Mouse (Mus musculus): ENCODE results near the gene Nt5c. TPM values are rescaled to one million over a fixed set of nuclear protein-coding genes. Genes with fewer than 3 reads are reported as not detected.
"Not testable (repeated sequence)": the region's sequence is repeated elsewhere in the genome, so short reads cannot be mapped to it uniquely, and the experiment has no call there.

The Nt5c gene
- 77.2 and 85.3 TPM in 2 replicates for polyA plus RNA-seq (2015; fragmentation: Nextera tagmentation; extraction: Ambion mirVana)

- WGBS: 1% methylated on average over 43 of the region's 43 CpGs
- Histone ChIP-seq H3K4me3 (peak within 1 kb of the TSS; percentile 71), H3K4me2 (peak within 1 kb of the TSS; percentile 73), H3K9ac (peak within 1 kb of the TSS; percentile 81), H3K36me3 (peaks cover 19% of the 10 kb centered on the region), H3K27me3 (no peaks in the 10 kb centered on the region), H3K4me1 (peaks cover 15% of the 10 kb centered on the region), H3K27ac (peak within 1 kb of the TSS; percentile 88), H3K9me3 (no peaks in the 10 kb centered on the region)
- ATAC-seq (ENCODE audit: insufficient number of reproducible peaks, insufficient read depth, low FRiP score, low TSS enrichment, low read depth): peak; percentile 78
Observed at GRCm38 (mm10) chr11:115491356-115492083, at the start of gene Nt5c. TSS of gene Nt5c (minus strand) at chr11:115491862.

- H3K9me3 ChIP-seq: no peaks in the 10 kb centered on the region
- no peak overlapping the region for H3K4me3 ChIP-seq
- peaks cover 16% of the 10 kb centered on the region for H3K4me1 ChIP-seq
- ATAC-seq (ENCODE audit: insufficient number of reproducible peaks, insufficient read depth, low FRiP score, low TSS enrichment, low read depth): no peak
- H3K9ac ChIP-seq: no peak overlapping the region
- no peaks in the 10 kb centered on the region for H3K27me3 ChIP-seq
- H3K4me2 ChIP-seq: no peak overlapping the region
- 61% methylated on average over 2 of the region's 2 CpGs for WGBS
- no peak overlapping the region for H3K27ac ChIP-seq
- H3K36me3 ChIP-seq: peaks cover 12% of the 10 kb centered on the region
Observed at GRCm38 (mm10) chr11:115538045-115538444, 46.4 kb upstream of the Nt5c start.

GRCm38 (mm10) chr11:115536856-115537568 is 45.4 kb upstream of the Nt5c start:
- no peaks in the 10 kb centered on the region for H3K9me3 ChIP-seq
- peak overlapping the region; percentile 100 for H3K27ac ChIP-seq
- peaks cover 16% of the 10 kb centered on the region for H3K4me1 ChIP-seq
- 86% methylated on average over 10 of the region's 10 CpGs for WGBS
- H3K36me3 ChIP-seq: peaks cover 23% of the 10 kb centered on the region
- no peak for ATAC-seq (ENCODE audit: insufficient number of reproducible peaks, insufficient read depth, low FRiP score, low TSS enrichment, low read depth)
- peak overlapping the region; percentile 82 for H3K4me2 ChIP-seq
- H3K9ac ChIP-seq: no peak overlapping the region; the same call in 1 of the 2 replicates
- peak overlapping the region; percentile 95 for H3K4me3 ChIP-seq
- H3K27me3 ChIP-seq: no peaks in the 10 kb centered on the region

- under 1% methylated on average over 41 of the region's 70 CpGs for WGBS
Observed at GRCm38 (mm10) chr11:115536038-115536681, 44.5 kb upstream of the Nt5c start, which contains the start of gene Sumo2. TSS of gene Sumo2 (minus strand) at chr11:115536276.

GRCm38 (mm10) chr11:115535401-115536037 is 43.9 kb upstream of the Nt5c start:
- ATAC-seq (ENCODE audit: insufficient number of reproducible peaks, insufficient read depth, low FRiP score, low TSS enrichment, low read depth): peak; percentile 48
- H3K27ac ChIP-seq: peak overlapping the region; percentile 100
- WGBS: under 1% methylated on average over 79 of the region's 84 CpGs
- peaks cover 16% of the 10 kb centered on the region for H3K4me1 ChIP-seq
- peak overlapping the region; percentile 95 for H3K4me3 ChIP-seq
- no peaks in the 10 kb centered on the region for H3K9me3 ChIP-seq
- no peaks in the 10 kb centered on the region for H3K27me3 ChIP-seq
- H3K9ac ChIP-seq: peak overlapping the region; percentile 98
- H3K4me2 ChIP-seq: peak overlapping the region; percentile 82
- H3K36me3 ChIP-seq: peaks cover 34% of the 10 kb centered on the region

More at GRCm38 (mm10) chr11:115536038-115536681, 44.5 kb upstream of the Nt5c start, which contains the start of gene Sumo2:
- Histone ChIP-seq H3K36me3 (peaks cover 31% of the 10 kb centered on the region), H3K9me3 (no peaks in the 10 kb centered on the region), H3K4me1 (peaks cover 16% of the 10 kb centered on the region), H3K27me3 (no peaks in the 10 kb centered on the region), H3K4me3 (peak within 1 kb of the TSS; percentile 95), H3K4me2 (peak within 1 kb of the TSS; percentile 82), H3K27ac (peak within 1 kb of the TSS; percentile 100), H3K9ac (peak within 1 kb of the TSS; percentile 98)
- peak; percentile 86 for ATAC-seq (ENCODE audit: insufficient number of reproducible peaks, insufficient read depth, low FRiP score, low TSS enrichment, low read depth)

GRCm38 (mm10) chr11:115534759-115535371 is 43.2 kb upstream of the Nt5c start:
- Histone ChIP-seq H3K4me3 (peak overlapping the region; percentile 95), H3K9ac (peak overlapping the region; percentile 98), H3K36me3 (peaks cover 40% of the 10 kb centered on the region), H3K4me2 (peak overlapping the region; percentile 82), H3K4me1 (peaks cover 16% of the 10 kb centered on the region), H3K27ac (peak overlapping the region; percentile 100), H3K27me3 (no peaks in the 10 kb centered on the region), H3K9me3 (no peaks in the 10 kb centered on the region)
- ATAC-seq (ENCODE audit: insufficient number of reproducible peaks, insufficient read depth, low FRiP score, low TSS enrichment, low read depth): no peak
- 5% methylated on average over 11 of the region's 11 CpGs for WGBS

- 82% methylated on average over 3 of the region's 3 CpGs for WGBS
- H3K36me3 ChIP-seq: peaks cover 78% of the 10 kb centered on the region
- not testable (repeated sequence) for ATAC-seq (ENCODE audit: insufficient number of reproducible peaks, insufficient read depth, low FRiP score, low TSS enrichment, low read depth)
Observed at GRCm38 (mm10) chr11:115526446-115526845, 34.8 kb upstream of the Nt5c start.

GRCm38 (mm10) chr11:115522703-115523102 is 31.0 kb upstream of the Nt5c start:
- no peak for ATAC-seq (ENCODE audit: insufficient number of reproducible peaks, insufficient read depth, low FRiP score, low TSS enrichment, low read depth)
- H3K9ac ChIP-seq: no peak overlapping the region
- H3K4me1 ChIP-seq: no peaks in the 10 kb centered on the region
- 82% methylated on average over 2 of the region's 2 CpGs for WGBS
- no peaks in the 10 kb centered on the region for H3K27me3 ChIP-seq
- H3K9me3 ChIP-seq: no peaks in the 10 kb centered on the region
- no peak overlapping the region for H3K4me3 ChIP-seq
- H3K36me3 ChIP-seq: peaks cover 52% of the 10 kb centered on the region
- H3K27ac ChIP-seq: no peak overlapping the region
- H3K4me2 ChIP-seq: no peak overlapping the region

More at GRCm38 (mm10) chr11:115526446-115526845, 34.8 kb upstream of the Nt5c start:
- H3K4me1 ChIP-seq, H3K9ac ChIP-seq, H3K4me3 ChIP-seq, H3K9me3 ChIP-seq, H3K27ac ChIP-seq, H3K27me3 ChIP-seq, H3K4me2 ChIP-seq: not testable (repeated sequence)

- no peak overlapping the region for H3K4me3 ChIP-seq
- no peak overlapping the region for H3K27ac ChIP-seq
- no peak overlapping the region for H3K4me2 ChIP-seq
- peaks cover 48% of the 10 kb centered on the region for H3K36me3 ChIP-seq
- no peaks in the 10 kb centered on the region for H3K9me3 ChIP-seq
- no peak overlapping the region for H3K9ac ChIP-seq
- no peaks in the 10 kb centered on the region for H3K27me3 ChIP-seq
- no peak for ATAC-seq (ENCODE audit: insufficient number of reproducible peaks, insufficient read depth, low FRiP score, low TSS enrichment, low read depth)
- WGBS: 88% methylated on average over 2 of the region's 2 CpGs
- no peaks in the 10 kb centered on the region for H3K4me1 ChIP-seq
Observed at GRCm38 (mm10) chr11:115522238-115522637, 30.6 kb upstream of the Nt5c start.

- Histone ChIP-seq H3K4me1 (no peaks in the 10 kb centered on the region), H3K27me3 (no peaks in the 10 kb centered on the region), H3K4me3 (no peak overlapping the region), H3K27ac (no peak overlapping the region), H3K4me2 (no peak overlapping the region), H3K9ac (no peak overlapping the region), H3K9me3 (no peaks in the 10 kb centered on the region), H3K36me3 (peaks cover 36% of the 10 kb centered on the region)
- WGBS: 82% methylated on average over 4 of the region's 4 CpGs
- no peak for ATAC-seq (ENCODE audit: insufficient number of reproducible peaks, insufficient read depth, low FRiP score, low TSS enrichment, low read depth)
Observed at GRCm38 (mm10) chr11:115521080-115521479, 29.4 kb upstream of the Nt5c start.

- no peaks in the 10 kb centered on the region for H3K9me3 ChIP-seq
- H3K36me3 ChIP-seq: peaks cover 28% of the 10 kb centered on the region
- WGBS: 74% methylated on average over 2 of the region's 2 CpGs
- H3K27ac ChIP-seq: no peak overlapping the region
- H3K4me2 ChIP-seq: no peak overlapping the region
- H3K27me3 ChIP-seq: no peaks in the 10 kb centered on the region
- no peak overlapping the region for H3K4me3 ChIP-seq
- no peaks in the 10 kb centered on the region for H3K4me1 ChIP-seq
- no peak overlapping the region for H3K9ac ChIP-seq
- ATAC-seq (ENCODE audit: insufficient number of reproducible peaks, insufficient read depth, low FRiP score, low TSS enrichment, low read depth): no peak
Observed at GRCm38 (mm10) chr11:115520218-115520617, 28.6 kb upstream of the Nt5c start.
